Mouse (Mus musculus) kidney, adult 11 months (tissue): ENCODE measurements around the gene Plekha8.

ENCODE experiments used
- DNase-seq: peaks from one replicate; pipeline ENCODE4 v3.0.0; 2022

Plekha8 gene

DNA sequence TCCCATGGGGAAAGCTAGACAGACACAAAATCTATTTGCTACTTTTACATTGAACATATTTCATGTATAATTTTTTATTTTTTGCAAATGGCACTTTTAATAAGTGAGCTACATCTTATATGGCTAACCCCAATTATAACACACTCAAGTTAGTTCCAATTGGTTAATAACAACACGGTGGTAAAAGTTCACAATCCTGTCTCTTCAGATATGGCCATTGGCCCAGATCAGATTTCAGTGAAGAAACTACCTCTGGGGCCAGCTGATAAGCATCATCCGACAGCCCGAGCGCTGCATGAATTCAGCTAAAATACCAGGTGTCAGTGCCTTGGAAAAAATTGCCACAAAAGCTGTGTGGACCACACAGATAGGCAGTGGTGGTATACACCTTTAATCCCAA lies 7.2 kb upstream of the Plekha8 start:
- no peak for DNase-seq

GRCm38 (mm10) chr6:54588212-54588611 lies 6.7 kb upstream of the Plekha8 start:
- DNase-seq = no peak

DNA sequence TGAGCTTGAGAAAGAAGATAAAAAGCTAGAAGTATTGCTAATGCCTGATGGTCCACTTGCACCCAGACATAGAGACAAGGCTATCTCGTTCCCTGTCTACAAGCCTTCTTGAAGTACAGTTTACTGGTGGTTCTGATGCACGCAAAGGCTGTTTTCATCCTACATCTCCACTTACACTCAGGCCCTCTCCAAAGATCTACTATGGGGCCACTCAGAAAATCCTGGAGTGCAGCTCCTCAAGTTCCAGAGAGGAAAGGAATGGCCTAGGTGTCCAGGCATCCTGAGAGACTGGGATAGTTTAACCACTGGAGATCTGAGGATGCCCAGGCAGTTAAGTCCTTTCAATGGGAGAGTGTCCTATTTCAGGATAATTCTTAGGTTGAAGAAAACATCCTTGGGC lies 4.2 kb upstream of the Plekha8 start:
- no peak for DNase-seq

- DNase-seq = no peak
Measured at GRCm38 (mm10) chr6:54591778-54592177, 3.1 kb upstream of the Plekha8 start.

GRCm38 (mm10) chr6:54592938-54593535 lies 1.9 kb upstream of the Plekha8 start:
- DNase-seq = peak; percentile 96

- peak; percentile 36 for DNase-seq
Measured at GRCm38 (mm10) chr6:54593766-54594468, 994 bp upstream of the Plekha8 start.

DNA sequence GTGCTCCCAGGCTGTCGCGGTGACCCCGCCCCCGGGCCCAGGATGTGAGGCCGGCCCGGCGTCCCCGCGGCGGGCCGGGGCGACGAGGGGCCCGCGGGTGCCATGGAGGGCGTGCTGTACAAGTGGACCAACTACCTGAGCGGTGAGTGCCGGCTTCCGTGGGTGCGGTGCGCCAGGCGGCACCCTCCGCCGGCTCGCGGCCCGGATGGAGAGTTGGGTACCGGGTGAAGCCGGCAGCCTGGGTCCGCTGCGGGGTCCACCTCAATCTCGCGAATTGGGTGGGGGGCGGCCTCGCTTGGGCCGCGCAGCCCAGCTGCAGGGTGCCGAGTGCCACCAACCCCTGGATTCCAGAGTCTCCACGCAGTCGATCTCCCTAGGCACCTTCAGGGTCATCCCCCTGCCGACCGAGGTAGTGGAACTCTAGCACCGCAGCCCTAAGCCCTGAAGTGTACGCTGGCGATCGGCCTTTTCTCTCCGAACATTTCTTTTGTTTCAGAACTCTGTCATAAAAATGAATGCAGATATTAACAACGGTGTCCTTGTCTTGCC lies 493 bp downstream of the Plekha8 start:
- DNase-seq = no peak

GRCm38 (mm10) chr6:54597208-54597607 lies 2.3 kb downstream of the Plekha8 start, which contains the start of gene Fkbp14:
Gene Fkbp14, minus strand, starts transcription at chr6:54597308.
- DNase-seq = no peak

DNA sequence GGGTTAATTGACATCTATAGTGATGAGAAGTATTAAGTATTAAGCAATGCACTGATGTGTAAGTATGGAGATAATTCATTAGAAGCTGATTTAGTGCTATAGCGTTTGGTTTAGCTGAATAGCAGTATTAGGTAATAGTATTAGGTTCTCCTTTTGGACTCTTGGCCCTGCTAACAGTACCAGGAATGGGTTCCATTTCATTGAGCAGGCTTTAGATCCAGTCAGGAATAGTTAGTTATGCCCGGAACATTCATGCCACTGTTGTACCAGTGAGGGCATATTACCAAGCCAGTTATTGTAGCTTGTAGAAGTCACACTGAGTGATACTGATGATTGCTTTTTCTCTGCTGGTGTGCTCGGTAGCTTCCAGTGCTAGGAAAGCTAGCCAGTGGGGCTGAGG lies 2.8 kb downstream of the Plekha8 start:
- peak; percentile 22 for DNase-seq

- no peak for DNase-seq
Measured at GRCm38 (mm10) chr6:54600681-54601347, 5.9 kb downstream of the Plekha8 start.

- no peak for DNase-seq
Measured at GRCm38 (mm10) chr6:54602891-54603290, 8.0 kb downstream of the Plekha8 start.

GRCm38 (mm10) chr6:54604001-54604715 lies 9.2 kb downstream of the Plekha8 start:
- DNase-seq = no peak

DNA sequence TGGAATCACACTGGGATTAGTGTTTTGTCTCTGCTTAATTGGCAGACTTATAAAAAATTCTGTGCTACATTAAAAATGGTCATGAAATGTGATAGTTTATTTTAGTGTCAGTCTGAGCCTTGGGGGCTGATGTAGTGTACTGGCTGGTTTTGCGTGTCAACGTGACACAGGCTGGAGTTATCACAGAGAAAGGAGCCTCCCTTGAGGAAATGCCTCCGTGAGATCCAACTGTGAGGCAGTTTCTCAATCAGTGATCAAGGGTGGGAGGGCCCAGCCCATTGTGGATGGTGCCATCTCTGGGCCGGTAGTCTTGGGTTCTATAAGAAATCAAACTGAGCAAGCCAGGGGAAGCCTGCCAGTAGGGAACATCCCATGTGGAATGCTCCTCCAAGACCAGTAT lies 11.3 kb downstream of the Plekha8 start:
- no peak for DNase-seq

GRCm38 (mm10) chr6:54617363-54617762 lies 22.5 kb downstream of the Plekha8 start:
- DNase-seq = no peak

GRCm38 (mm10) chr6:54619530-54619929 lies 24.6 kb downstream of the Plekha8 start:
- no peak for DNase-seq

GRCm38 (mm10) chr6:54620357-54620756 lies 25.4 kb downstream of the Plekha8 start:
- no peak for DNase-seq

DNA sequence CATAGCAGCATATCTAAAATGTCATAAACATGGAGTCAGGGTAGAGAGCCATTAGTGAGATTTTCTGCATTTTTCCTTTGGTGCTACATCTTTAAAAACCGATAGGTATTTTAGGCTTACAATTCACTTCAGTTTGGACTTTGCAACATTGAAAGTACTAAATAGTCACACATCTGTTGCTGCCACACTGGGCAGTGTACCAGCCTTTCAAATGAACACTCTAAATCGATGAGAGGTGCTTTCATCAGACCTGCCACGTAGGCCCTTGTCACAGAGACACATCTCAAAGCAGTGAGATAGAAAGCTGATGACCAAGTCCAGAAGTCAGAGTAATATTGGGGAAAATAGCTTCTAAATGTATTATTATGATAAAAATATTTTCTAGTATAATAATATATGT lies 33.5 kb downstream of the Plekha8 start:
- DNase-seq = no peak

DNA sequence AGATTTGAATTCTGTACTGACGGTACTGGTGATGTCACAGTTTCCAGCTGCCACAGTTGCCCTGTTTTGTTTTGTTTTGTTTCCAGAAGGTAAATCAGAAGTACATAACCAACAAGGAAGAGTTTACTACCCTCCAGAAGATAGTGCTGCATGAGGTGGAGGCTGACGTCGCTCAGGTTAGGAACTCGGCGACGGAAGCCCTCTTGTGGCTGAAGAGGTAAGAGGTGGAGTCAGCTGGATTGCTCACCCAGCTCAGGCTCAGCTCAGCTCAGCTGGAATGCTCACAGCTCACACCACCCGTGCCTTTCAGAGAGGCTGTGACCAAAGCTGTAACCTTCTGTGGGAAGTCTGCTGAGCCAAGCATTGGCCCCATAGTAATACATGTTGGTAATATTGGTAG lies 34.8 kb downstream of the Plekha8 start:
- peak; percentile 19 for DNase-seq

- no peak for DNase-seq
Measured at GRCm38 (mm10) chr6:54631462-54631861, 36.6 kb downstream of the Plekha8 start.

- DNase-seq = no peak
Measured at GRCm38 (mm10) chr6:54639877-54640276, 45.0 kb downstream of the Plekha8 start.

GRCm38 (mm10) chr6:54641953-54642352 lies 47.0 kb downstream of the Plekha8 start:
- DNase-seq = no peak

GRCm38 (mm10) chr6:54643181-54643580 lies 48.3 kb downstream of the Plekha8 start:
- no peak for DNase-seq

DNA sequence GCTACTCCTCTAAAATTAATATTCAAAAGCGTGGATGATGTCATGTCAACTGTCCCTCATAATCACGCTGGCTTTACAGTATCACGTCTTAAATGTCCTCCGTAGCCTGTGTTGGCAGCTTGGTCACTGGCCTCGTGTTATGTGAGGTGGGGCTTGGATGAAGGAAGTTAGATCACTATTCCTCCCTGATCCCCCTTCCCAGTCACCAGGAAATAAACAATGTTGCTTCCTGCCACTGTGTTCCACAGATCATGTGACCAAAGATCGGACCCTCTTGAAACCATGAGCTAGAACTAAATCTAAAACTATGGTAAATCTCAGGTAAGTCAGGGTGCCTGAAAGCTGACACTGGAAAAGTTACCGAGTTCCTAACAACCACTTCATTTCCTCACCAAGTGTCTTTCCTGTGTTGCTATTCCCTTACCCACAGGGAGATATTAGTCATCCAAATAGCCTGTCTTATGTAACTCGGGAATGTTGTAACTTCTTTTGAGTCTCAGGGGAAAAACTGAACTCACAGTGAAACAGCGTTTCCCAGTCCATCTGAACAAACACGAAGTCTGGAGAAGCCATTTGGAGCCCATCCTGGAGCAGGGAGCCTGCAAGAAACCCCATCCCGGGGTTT lies 60.7 kb downstream of the Plekha8 start:
- DNase-seq = no peak
